Mouse (Mus musculus): ENCODE data around the gene Eomes.

Eomes gene

GRCm38 (mm10) chr9:118477961-118478360 is at the start of gene Eomes:
Gene Eomes, plus strand, starts transcription at chr9:118478212.
- no peak for DNase-seq

- DNase-seq = peak in 1 of 2 experiments; percentile 8
Observed at GRCm38 (mm10) chr9:118444809-118445208, 33.2 kb upstream of the Eomes start.

GRCm38 (mm10) chr9:118449336-118449735 is 28.7 kb upstream of the Eomes start:
- no peak for DNase-seq

- no peak for DNase-seq
Observed at GRCm38 (mm10) chr9:118453427-118453826, 24.6 kb upstream of the Eomes start.

- DNase-seq = no peak
Observed at GRCm38 (mm10) chr9:118455188-118455845, 22.7 kb upstream of the Eomes start.

GRCm38 (mm10) chr9:118456405-118456804 is 21.6 kb upstream of the Eomes start:
- DNase-seq = no peak

- DNase-seq = no peak
Observed at GRCm38 (mm10) chr9:118458039-118458438, 20.0 kb upstream of the Eomes start.

GRCm38 (mm10) chr9:118464031-118464430 is 14.0 kb upstream of the Eomes start:
- no peak for DNase-seq

GRCm38 (mm10) chr9:118468301-118468700 is 9.7 kb upstream of the Eomes start:
- no peak for DNase-seq

GRCm38 (mm10) chr9:118469272-118469671 is 8.7 kb upstream of the Eomes start:
- no peak for DNase-seq

GRCm38 (mm10) chr9:118471296-118471695 is 6.7 kb upstream of the Eomes start:
- no peak for DNase-seq

- no peak for DNase-seq
Observed at GRCm38 (mm10) chr9:118476211-118476765, 1.7 kb upstream of the Eomes start.

GRCm38 (mm10) chr9:118476766-118477271 is 1.2 kb upstream of the Eomes start:
- DNase-seq = peak in 1 of 2 experiments; percentile 8

GRCm38 (mm10) chr9:118477281-118477931 is 606 bp upstream of the Eomes start:
- no peak for DNase-seq

- DNase-seq = peak in 1 of 2 experiments; percentile 13
Observed at GRCm38 (mm10) chr9:118478458-118478838, 436 bp downstream of the Eomes start.

GRCm38 (mm10) chr9:118478839-118479507 is 961 bp downstream of the Eomes start:
- DNase-seq = peak; percentile 43

- DNase-seq = no peak
Observed at GRCm38 (mm10) chr9:118479508-118480291, 1.7 kb downstream of the Eomes start.

- DNase-seq = no peak
Observed at GRCm38 (mm10) chr9:118480292-118480690, 2.3 kb downstream of the Eomes start.

- DNase-seq = no peak
Observed at GRCm38 (mm10) chr9:118482210-118482609, 4.2 kb downstream of the Eomes start.

GRCm38 (mm10) chr9:118486361-118487095 is 8.5 kb downstream of the Eomes start:
- no peak for DNase-seq

- DNase-seq = no peak
Observed at GRCm38 (mm10) chr9:118487096-118487395, 9.0 kb downstream of the Eomes start.

- DNase-seq = no peak
Observed at GRCm38 (mm10) chr9:118487636-118488035, 9.6 kb downstream of the Eomes start.
